Mouse (Mus musculus): ENCODE results near the gene Pde3a. TPM values are rescaled to one million over a fixed set of nuclear protein-coding genes. Genes with fewer than 3 reads are reported as not detected.
A peak's percentile ranks its signal among the peaks of the same experiment; 100 is the strongest.

Pde3a gene
- polyA plus RNA-seq, 1 experiment = 3.9 TPM

- TF ChIP-seq FLI1 (IDR thresholded peaks at IDR 0.05; ENCODE audit: low read length) (no peak), GATA1 (IDR thresholded peaks at IDR 0.05; ENCODE audit: borderline replicate concordance, low read length) (no peak)
These were observed 8.5 kb downstream of the Pde3a start for GRCm38 (mm10) chr6:141257434-141258202.

GRCm38 (mm10) chr6:141265257-141265656 lies 16.2 kb downstream of the Pde3a start:
- H3K36me3 ChIP-seq (replicated peaks; ENCODE audit: low read length) = peaks cover 15% of the 10 kb centered on the region
- TF ChIP-seq GATA1 (IDR thresholded peaks at IDR 0.05; ENCODE audit: borderline replicate concordance, low read length) (no peak), FLI1 (IDR thresholded peaks at IDR 0.05; ENCODE audit: low read length) (no peak)
- no peak overlapping the region for H3K4me3 ChIP-seq (replicated peaks)
- no peaks in the 10 kb centered on the region for H3K27me3 ChIP-seq (replicated peaks)
- peaks cover 78% of the 10 kb centered on the region for H3K4me1 ChIP-seq
- no peaks in the 10 kb centered on the region for H3K9me3 ChIP-seq

More at GRCm38 (mm10) chr6:141257434-141258202, 8.5 kb downstream of the Pde3a start:
- Histone ChIP-seq H3K4me1 (peaks cover 79% of the 10 kb centered on the region), H3K27me3 (replicated peaks) (no peaks in the 10 kb centered on the region), H3K9me3 (no peaks in the 10 kb centered on the region), H3K36me3 (replicated peaks; ENCODE audit: low read length) (no peaks in the 10 kb centered on the region), H3K4me3 (replicated peaks) (peak overlapping the region; percentile 64)

- peaks cover 73% of the 10 kb centered on the region for H3K4me1 ChIP-seq
- TF ChIP-seq GATA1 (IDR thresholded peaks at IDR 0.05; ENCODE audit: borderline replicate concordance, low read length) = no peak
- no peak for TF ChIP-seq FLI1 (IDR thresholded peaks at IDR 0.05; ENCODE audit: low read length)
- H3K4me3 ChIP-seq (replicated peaks) = no peak overlapping the region
- no peaks in the 10 kb centered on the region for H3K27me3 ChIP-seq (replicated peaks)
- H3K9me3 ChIP-seq = no peaks in the 10 kb centered on the region
- peaks cover 15% of the 10 kb centered on the region for H3K36me3 ChIP-seq (replicated peaks; ENCODE audit: low read length)
These were observed 19.0 kb downstream of the Pde3a start for GRCm38 (mm10) chr6:141267888-141268570.

GRCm38 (mm10) chr6:141268871-141269270 lies 19.8 kb downstream of the Pde3a start:
- peaks cover 10% of the 10 kb centered on the region for H3K36me3 ChIP-seq (replicated peaks; ENCODE audit: low read length)
- H3K4me1 ChIP-seq = peaks cover 74% of the 10 kb centered on the region
- TF ChIP-seq GATA1 (IDR thresholded peaks at IDR 0.05; ENCODE audit: borderline replicate concordance, low read length) (no peak), FLI1 (IDR thresholded peaks at IDR 0.05; ENCODE audit: low read length) (no peak)
- H3K9me3 ChIP-seq = no peaks in the 10 kb centered on the region
- no peak overlapping the region for H3K4me3 ChIP-seq (replicated peaks)
- H3K27me3 ChIP-seq (replicated peaks) = no peaks in the 10 kb centered on the region

GRCm38 (mm10) chr6:141271133-141271532 lies 22.1 kb downstream of the Pde3a start:
- H3K4me1 ChIP-seq = peaks cover 65% of the 10 kb centered on the region
- no peak overlapping the region for H3K4me3 ChIP-seq (replicated peaks)
- H3K36me3 ChIP-seq (replicated peaks; ENCODE audit: low read length) = peaks cover 3% of the 10 kb centered on the region
- H3K9me3 ChIP-seq = no peaks in the 10 kb centered on the region
- no peaks in the 10 kb centered on the region for H3K27me3 ChIP-seq (replicated peaks)
- TF ChIP-seq GATA1 (IDR thresholded peaks at IDR 0.05; ENCODE audit: borderline replicate concordance, low read length) = no peak

GRCm38 (mm10) chr6:141271579-141271978 lies 22.5 kb downstream of the Pde3a start:
- Histone ChIP-seq H3K4me3 (replicated peaks) (no peak overlapping the region), H3K9me3 (no peaks in the 10 kb centered on the region), H3K27me3 (replicated peaks) (no peaks in the 10 kb centered on the region), H3K4me1 (peaks cover 64% of the 10 kb centered on the region), H3K36me3 (replicated peaks; ENCODE audit: low read length) (peaks cover 3% of the 10 kb centered on the region)
- no peak for TF ChIP-seq GATA1 (IDR thresholded peaks at IDR 0.05; ENCODE audit: borderline replicate concordance, low read length)
- no peak for TF ChIP-seq FLI1 (IDR thresholded peaks at IDR 0.05; ENCODE audit: low read length)

- H3K4me1 ChIP-seq = peaks cover 58% of the 10 kb centered on the region
- TF ChIP-seq GATA1 (IDR thresholded peaks at IDR 0.05; ENCODE audit: borderline replicate concordance, low read length) (no peak), FLI1 (IDR thresholded peaks at IDR 0.05; ENCODE audit: low read length) (no peak)
- H3K4me3 ChIP-seq (replicated peaks) = no peak overlapping the region
- no peaks in the 10 kb centered on the region for H3K27me3 ChIP-seq (replicated peaks)
- H3K9me3 ChIP-seq = no peaks in the 10 kb centered on the region
- peaks cover 8% of the 10 kb centered on the region for H3K36me3 ChIP-seq (replicated peaks; ENCODE audit: low read length)
These were observed 24.6 kb downstream of the Pde3a start for GRCm38 (mm10) chr6:141273685-141274084.

- peaks cover 37% of the 10 kb centered on the region for H3K36me3 ChIP-seq (replicated peaks; ENCODE audit: low read length)
- H3K9me3 ChIP-seq = no peaks in the 10 kb centered on the region
- H3K4me1 ChIP-seq = peaks cover 18% of the 10 kb centered on the region
- no peaks in the 10 kb centered on the region for H3K27me3 ChIP-seq (replicated peaks)
- TF ChIP-seq GATA1 (IDR thresholded peaks at IDR 0.05; ENCODE audit: borderline replicate concordance, low read length) = no peak
- no peak for TF ChIP-seq FLI1 (IDR thresholded peaks at IDR 0.05; ENCODE audit: low read length)
- no peak overlapping the region for H3K4me3 ChIP-seq (replicated peaks)
These were observed 32.6 kb downstream of the Pde3a start for GRCm38 (mm10) chr6:141281685-141282084.

GRCm38 (mm10) chr6:141282796-141283195 lies 33.7 kb downstream of the Pde3a start:
- TF ChIP-seq FLI1 (IDR thresholded peaks at IDR 0.05; ENCODE audit: low read length) = no peak
- Histone ChIP-seq H3K4me3 (replicated peaks) (no peak overlapping the region), H3K4me1 (peaks cover 24% of the 10 kb centered on the region), H3K36me3 (replicated peaks; ENCODE audit: low read length) (peaks cover 35% of the 10 kb centered on the region), H3K27me3 (replicated peaks) (no peaks in the 10 kb centered on the region), H3K9me3 (no peaks in the 10 kb centered on the region)

GRCm38 (mm10) chr6:141291195-141291594 lies 42.1 kb downstream of the Pde3a start:
- H3K4me1 ChIP-seq = peaks cover 67% of the 10 kb centered on the region
- no peak for TF ChIP-seq FLI1 (IDR thresholded peaks at IDR 0.05; ENCODE audit: low read length)
- TF ChIP-seq GATA1 (IDR thresholded peaks at IDR 0.05; ENCODE audit: borderline replicate concordance, low read length) = no peak
- peak overlapping the region; percentile 26 for H3K4me3 ChIP-seq (replicated peaks)
- peaks cover 28% of the 10 kb centered on the region for H3K36me3 ChIP-seq (replicated peaks; ENCODE audit: low read length)
- H3K9me3 ChIP-seq = no peaks in the 10 kb centered on the region
- no peaks in the 10 kb centered on the region for H3K27me3 ChIP-seq (replicated peaks)
